Mouse (Mus musculus) lung, postnatal 0 days (tissue): ENCODE results near the gene Slc1a3.

ENCODE experiments used
- CTCF ChIP-seq: IDR thresholded peaks from 2 replicates; pipeline ENCODE4 v1.5.1; 2016; ENCODE audit warnings: antibody characterized with exemption, mild to moderate bottlenecking
- EP300 ChIP-seq: IDR thresholded peaks from 2 replicates; pipeline ENCODE4 v1.6.1; 2016; ENCODE audit warnings: antibody characterized with exemption, mild to moderate bottlenecking, control low read depth

DNA sequence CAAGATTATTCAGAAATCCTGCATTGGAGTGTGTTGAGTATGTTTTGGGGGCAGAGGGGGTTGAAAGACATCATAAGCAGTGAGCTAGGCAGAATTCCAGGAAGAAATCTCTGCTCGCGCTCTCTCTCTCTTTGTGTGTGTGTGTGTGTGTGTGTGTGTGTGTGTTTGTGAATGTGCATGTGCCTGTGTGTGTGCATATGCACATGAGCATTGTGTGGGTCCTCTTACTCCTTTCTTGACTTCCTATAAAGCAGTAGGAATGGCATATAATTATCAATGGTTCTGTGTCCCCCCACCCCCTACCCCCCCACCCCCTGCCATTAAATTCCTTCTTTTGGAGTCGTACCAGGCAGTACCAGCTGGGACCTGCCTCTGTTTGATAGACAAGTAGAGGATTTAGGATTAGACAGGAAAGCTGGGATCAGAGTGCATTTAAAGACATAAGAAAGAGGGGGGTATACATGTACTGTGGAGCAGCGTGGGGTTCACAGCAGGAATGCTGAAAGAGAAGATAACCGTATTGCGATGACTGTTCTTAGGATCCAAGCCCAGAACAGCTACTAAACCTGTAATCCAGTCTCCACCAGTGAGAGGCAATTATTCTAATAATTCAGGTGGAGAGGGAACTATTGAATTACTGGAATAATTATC, 104.9 kb downstream of the Slc1a3 start:
- TF ChIP-seq CTCF (no peak), EP300 (no peak)
